Mouse (Mus musculus): ENCODE results near the gene Gdpd3. TPM values are rescaled to one million over a fixed set of nuclear protein-coding genes. Genes with fewer than 3 reads are reported as not detected.

Gene Gdpd3
- total and polyA plus RNA-seq, 3 experiments = 1.3 to 1.6 (median 1.5) TPM

DNA sequence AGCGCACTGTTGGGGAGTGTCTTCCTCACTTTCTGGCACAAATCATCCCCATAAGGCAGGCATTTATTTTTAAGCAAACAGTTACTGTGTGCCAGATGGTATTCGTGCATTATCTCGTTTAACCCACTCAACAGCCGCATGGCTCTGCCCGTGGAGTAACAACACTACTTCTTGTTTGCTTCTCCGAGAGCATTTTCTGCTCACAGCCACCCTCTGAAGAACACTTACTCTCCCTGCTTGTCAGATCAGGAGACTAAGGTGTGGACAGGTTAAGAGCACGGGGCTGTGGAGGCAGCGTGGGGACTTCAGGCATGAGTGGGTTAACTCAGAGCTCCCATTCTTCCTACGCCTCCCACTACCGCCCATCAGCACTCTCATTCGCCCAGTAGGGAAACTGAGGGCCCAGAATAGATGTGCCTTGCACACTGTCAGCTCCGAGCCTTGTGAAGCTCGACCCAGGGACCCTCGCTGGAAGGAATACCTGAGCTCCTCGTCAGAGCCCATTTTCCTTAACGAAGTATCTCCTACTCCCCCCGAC lies 3.6 kb upstream of the Gdpd3 start:
- in situ Hi-C loops (cut with MboI; ENCODE audit: low pct_ligation_motif_present, low pct_unique_long_range_greater_than_20kb, low sequenced_read_pairs) = no loop called here
- Histone ChIP-seq H3K27ac (ENCODE audit: insufficient read depth, low read depth) (no peak overlapping the region), H3K27me3 (replicated peaks) (no peaks in the 10 kb centered on the region), H3K9ac (ENCODE audit: insufficient read depth, low read depth) (no peak overlapping the region), H3K9me3 (replicated peaks; ENCODE audit: low read length) (no peaks in the 10 kb centered on the region), H3K4me1 (ENCODE audit: control insufficient read depth in 1 of 2, insufficient read depth in 2 of 2) (peaks cover 8 to 44% of the 10 kb centered on the region in 2 experiments), H3K79me2 (replicated peaks; ENCODE audit: control insufficient read depth, extremely low read depth, insufficient read depth, poor library complexity, severe bottlenecking) (no peaks in the 10 kb centered on the region), H3K4me3 (replicated peaks in 1 of 3; ENCODE audit: low read depth in 2 of 3, low read length in 2 of 3, poor library complexity in 1 of 3) (no peak overlapping the region), H3K4me2 (ENCODE audit: insufficient read depth, low read depth, poor library complexity, severe bottlenecking) (no peak overlapping the region), H3K36me3 (replicated peaks in 1 of 2; ENCODE audit: control insufficient read depth in 1 of 2, insufficient read depth in 1 of 2, low read length in 1 of 2) (peaks cover 31 to 57% of the 10 kb centered on the region in 2 experiments)
- no peak for DNase-seq (ENCODE audit: extremely low read depth)
- no peak for TF ChIP-seq GABPA (IDR thresholded peaks at IDR 0.05; ENCODE audit: insufficient replicate concordance, low read depth, low read length)
- no peak for TF ChIP-seq RCOR1 (conservative IDR thresholded peaks at IDR 0.05; ENCODE audit: low read depth, low read length)
- TF ChIP-seq JUN (IDR thresholded peaks at IDR 0.05; ENCODE audit: insufficient read depth, low read depth, low read length) = no peak
- TF ChIP-seq ZC3H11A (IDR thresholded peaks at IDR 0.05; ENCODE audit: low read depth, low read length) = no peak
- TF ChIP-seq MAFK (IDR thresholded peaks at IDR 0.05; ENCODE audit: insufficient replicate concordance, low read length) = no peak
- TF ChIP-seq TCF12 (IDR thresholded peaks at IDR 0.05; ENCODE audit: low read depth, low read length) = no peak
- no peak for TF ChIP-seq MXI1 (IDR thresholded peaks at IDR 0.05; ENCODE audit: low read depth, low read length)
- no peak for TF ChIP-seq EP300 (IDR thresholded peaks at IDR 0.05; ENCODE audit: low read length)
- no peak for TF ChIP-seq USF2 (conservative IDR thresholded peaks at IDR 0.05; ENCODE audit: low read depth, low read length)
- TF ChIP-seq ZMIZ1 (IDR thresholded peaks at IDR 0.05; ENCODE audit: low read depth, low read length) = no peak
- no peak for TF ChIP-seq SIN3A (IDR thresholded peaks at IDR 0.05; ENCODE audit: low read length)
- dilution Hi-C loops (cut with MboI; ENCODE audit: extremely low pct_ligation_motif_present, extremely low pct_unique_long_range_greater_than_20kb, low sequenced_read_pairs) = no loop called here

DNA sequence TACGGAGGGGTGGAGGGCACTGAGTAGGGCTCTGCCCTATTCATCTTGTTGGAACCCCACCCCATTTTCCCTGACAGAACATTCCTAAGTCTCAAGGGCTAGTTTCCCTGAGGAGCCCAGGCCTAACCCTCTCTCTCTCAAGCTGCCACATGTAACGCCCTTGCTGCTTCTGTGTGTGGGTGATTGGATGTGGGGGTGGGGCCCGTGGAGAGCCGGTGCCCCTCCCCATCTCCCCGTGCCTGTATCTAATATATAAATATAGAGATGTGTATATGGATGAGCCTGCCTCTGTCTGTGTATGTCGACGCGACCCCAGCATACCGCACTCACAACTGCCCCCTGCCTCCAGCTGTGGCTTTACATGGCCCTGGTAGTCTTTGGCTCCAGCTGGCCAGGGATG lies 594 bp upstream of the Gdpd3 start:
- in situ Hi-C loops (cut with MboI; ENCODE audit: low pct_ligation_motif_present, low pct_unique_long_range_greater_than_20kb, low sequenced_read_pairs) = no loop called here
- Histone ChIP-seq H3K79me2 (replicated peaks; ENCODE audit: control insufficient read depth, extremely low read depth, insufficient read depth, poor library complexity, severe bottlenecking) (no peaks in the 10 kb centered on the region), H3K4me1 (ENCODE audit: control insufficient read depth in 1 of 2, insufficient read depth in 2 of 2) (peaks cover 4 to 27% of the 10 kb centered on the region in 2 experiments), H3K27me3 (replicated peaks) (no peaks in the 10 kb centered on the region), H3K36me3 (replicated peaks in 1 of 2; ENCODE audit: control insufficient read depth in 1 of 2, insufficient read depth in 1 of 2, low read length in 1 of 2) (peaks cover 33 to 83% of the 10 kb centered on the region in 2 experiments), H3K9me3 (replicated peaks; ENCODE audit: low read length) (no peaks in the 10 kb centered on the region), H3K27ac (ENCODE audit: insufficient read depth, low read depth) (no peak overlapping the region), H3K4me3 (replicated peaks in 1 of 3; ENCODE audit: low read depth in 2 of 3, low read length in 2 of 3, poor library complexity in 1 of 3) (no peak overlapping the region), H3K4me2 (ENCODE audit: insufficient read depth, low read depth, poor library complexity, severe bottlenecking) (no peak overlapping the region), H3K9ac (ENCODE audit: insufficient read depth, low read depth) (no peak overlapping the region)
- dilution Hi-C loops (cut with MboI; ENCODE audit: extremely low pct_ligation_motif_present, extremely low pct_unique_long_range_greater_than_20kb, low sequenced_read_pairs) = no loop called here
- no peak for TF ChIP-seq BHLHE40 (IDR thresholded peaks at IDR 0.05; ENCODE audit: low read depth, low read length)
- no peak for TF ChIP-seq POLR2AphosphoS2 (IDR thresholded peaks at IDR 0.05; ENCODE audit: low read depth, low read length)
- TF ChIP-seq MEF2A (IDR thresholded peaks at IDR 0.05; ENCODE audit: borderline replicate concordance, low read depth, low read length) = no peak
- TF ChIP-seq ETS1 (conservative IDR thresholded peaks at IDR 0.05; ENCODE audit: low read depth, low read length) = no peak
- no peak for TF ChIP-seq MXI1 (IDR thresholded peaks at IDR 0.05; ENCODE audit: low read depth, low read length)
- no peak for TF ChIP-seq UBTF (IDR thresholded peaks at IDR 0.05; ENCODE audit: low read depth, low read length)
- TF ChIP-seq ELF1 (IDR thresholded peaks at IDR 0.05; ENCODE audit: low read depth, low read length) = no peak
- TF ChIP-seq HCFC1 (IDR thresholded peaks at IDR 0.05; ENCODE audit: low read depth, low read length) = no peak
- no peak for TF ChIP-seq ZNF384 (IDR thresholded peaks at IDR 0.05; ENCODE audit: low read depth, low read length)
- TF ChIP-seq KAT2A (IDR thresholded peaks at IDR 0.05; ENCODE audit: insufficient replicate concordance, low read length) = no peak
- no peak for TF ChIP-seq TBP (conservative IDR thresholded peaks at IDR 0.05; ENCODE audit: low read depth, low read length)
- no peak for TF ChIP-seq E2F4 (IDR thresholded peaks at IDR 0.05; ENCODE audit: insufficient replicate concordance, low read depth, low read length)
- TF ChIP-seq GABPA (IDR thresholded peaks at IDR 0.05; ENCODE audit: insufficient replicate concordance, low read depth, low read length) = no peak
- no peak for DNase-seq (ENCODE audit: extremely low read depth)

All from CH12.LX (cell line).